16 mouse cellular contexts compared by ENCODE assay signal in the genomic region with DNA sequence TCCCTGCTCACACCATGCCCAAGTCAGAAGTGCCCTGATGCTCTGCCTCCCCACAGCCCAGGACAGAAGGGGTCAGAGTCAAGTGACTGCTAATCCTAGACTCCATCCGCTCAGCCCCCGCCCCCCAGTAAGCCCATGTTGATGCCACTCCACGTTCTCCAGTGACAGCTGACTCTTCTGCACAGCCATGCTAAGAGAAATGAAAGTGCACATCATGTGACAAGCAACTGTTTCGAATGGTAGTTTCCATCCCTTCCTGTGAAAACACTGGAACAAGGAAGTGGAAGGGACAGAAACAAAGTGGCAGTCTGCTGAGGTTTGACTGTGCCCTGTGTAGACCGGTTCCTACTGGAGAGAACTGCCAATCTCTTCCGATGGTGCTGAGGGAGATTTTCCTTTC. TPM values are rescaled to one million over a fixed set of nuclear protein-coding genes. Genes with fewer than 3 reads are reported as not detected.
DNase-seq lines count a peak whose midpoint lies in the region; ATAC-seq and TF ChIP-seq lines count a peak whose summit lies in the region.
"Had no signal": no experiment of that assay in that cellular context is flagged by ENCODE, and none has a peak within 500 bp of the region (broad histone marks: within the 10 kb centered on the region; RNA-seq: fewer than 3 reads in every experiment).

No protein-coding gene starts in this region.

- H3K79me2 ChIP-seq in heart, adult 2 months (replicated peaks; ENCODE audit: control insufficient read depth, insufficient read depth, low read length): no peaks in the 10 kb centered on the region
- H3K79me2 ChIP-seq in liver, adult 2 months (ENCODE audit: control insufficient read depth, insufficient read depth, low read length): no peaks in the 10 kb centered on the region

- H3K4me3 ChIP-seq in heart, embryonic 16.5 days (ENCODE audit: low read length): no peak overlapping the region
- H3K4me3 ChIP-seq in heart, adult 2 months: no peak overlapping the region
- H3K4me3 ChIP-seq in liver, adult 2 months (ENCODE audit: insufficient read depth, low read depth, low read length): no peak overlapping the region
- H3K4me3 ChIP-seq: embryonic facial prominence, embryonic 15.5 days; forebrain, embryonic 13.5 days; limb, embryonic 15.5 days had no signal

- H3K4me2 ChIP-seq in heart, embryonic 16.5 days (ENCODE audit: low read depth, low read length): no peak overlapping the region
- H3K4me2 ChIP-seq: embryonic facial prominence, embryonic 15.5 days; forebrain, embryonic 13.5 days; limb, embryonic 15.5 days had no signal

- no peak overlapping the region for H3K9ac ChIP-seq in heart, embryonic 16.5 days (ENCODE audit: low read length)
- H3K9ac ChIP-seq in heart, adult 2 months (ENCODE audit: low read depth, low read length): no peak overlapping the region
- no peak overlapping the region for H3K9ac ChIP-seq in liver, adult 2 months (ENCODE audit: low read depth, low read length)
- H3K9ac ChIP-seq: embryonic facial prominence, embryonic 15.5 days; forebrain, embryonic 13.5 days; limb, embryonic 15.5 days had no signal

- no peak for TF ChIP-seq EP300 in heart, adult 2 months (IDR thresholded peaks at IDR 0.05; ENCODE audit: insufficient read depth, low read depth, low read length)

- DNase-seq in heart, adult 2 months: no peak
- DNase-seq in liver, adult 2 months (ENCODE audit: extremely low read depth, low read depth, low spot score): peak; percentile 38
- DNase-seq in liver: no peak
- DNase-seq in brain, embryonic 14.5 days (ENCODE audit: low read depth): peak; percentile 2
- DNase-seq in right cerebral cortex, adult 2 months (ENCODE audit: low spot score in 2 of 2): no peak
- DNase-seq: cerebellum, postnatal 14 days; gastrocnemius, postnatal 10 days; kidney, postnatal 10 days; right cerebral cortex, postnatal 25 days; thymus, postnatal 14 days had no signal

- 0 out of 2 replicates have a peak, but pooled peaks cover 3% of the 10 kb centered on the region for H3K4me1 ChIP-seq in heart, embryonic 16.5 days (ENCODE audit: control insufficient read depth, insufficient read depth, low read length)
- no peaks in the 10 kb centered on the region; the same call in 1 of the 2 replicates for H3K4me1 ChIP-seq in heart, adult 2 months (ENCODE audit: control insufficient read depth, insufficient read depth, low read length)
- no peaks in the 10 kb centered on the region for H3K4me1 ChIP-seq in liver, adult 2 months (ENCODE audit: control insufficient read depth, insufficient read depth, low read length)
- H3K4me1 ChIP-seq: embryonic facial prominence, embryonic 15.5 days; limb, embryonic 15.5 days had no signal

- H3K27ac ChIP-seq in heart, embryonic 16.5 days (ENCODE audit: low read length): no peak overlapping the region
- no peak overlapping the region for H3K27ac ChIP-seq in heart, adult 2 months
- no peak overlapping the region for H3K27ac ChIP-seq in liver, adult 2 months (replicated peaks; ENCODE audit: insufficient read depth, low read depth, low read length)
- H3K27ac ChIP-seq: embryonic facial prominence, embryonic 15.5 days; forebrain, embryonic 13.5 days; limb, embryonic 15.5 days had no signal

- intact Hi-C loops in heart, adult 2 months (cut with DNase I): no loop called here

- peak; percentile 23; the same call in 1 of the 2 replicates for ATAC-seq in heart, embryonic 16.5 days (replicated peaks; ENCODE audit: extremely low read depth, insufficient read depth, low FRiP score)
- ATAC-seq in megakaryocyte progenitor cell, adult 5-6 weeks (replicated peaks; ENCODE audit: poor library complexity): peak; percentile 54
- no peak for ATAC-seq in megakaryocyte-erythroid progenitor cell, adult 5-6 weeks (replicated peaks; ENCODE audit: low FRiP score, low TSS enrichment, poor library complexity, severe bottlenecking)

- H3K36me3 ChIP-seq in heart, embryonic 16.5 days (ENCODE audit: control insufficient read depth, insufficient read depth): peaks cover 7% of the 10 kb centered on the region
- no peaks in the 10 kb centered on the region for H3K36me3 ChIP-seq in heart, adult 2 months (ENCODE audit: control insufficient read depth, insufficient read depth, low read length)
- H3K36me3 ChIP-seq in liver, adult 2 months (ENCODE audit: control insufficient read depth, insufficient read depth, low read length): no peaks in the 10 kb centered on the region
- H3K36me3 ChIP-seq: embryonic facial prominence, embryonic 15.5 days had no signal

- TF ChIP-seq POLR2A in heart, adult 2 months (IDR thresholded peaks at IDR 0.05; ENCODE audit: insufficient read depth, low read depth, low read length): no peak
- no peak for TF ChIP-seq POLR2A in liver, adult 2 months (IDR thresholded peaks at IDR 0.05; ENCODE audit: extremely low read depth, insufficient read depth, low read length)
- no peak for TF ChIP-seq POLR2A in brain, embryonic 14.5 days (IDR thresholded peaks at IDR 0.05; ENCODE audit: borderline replicate concordance, extremely low read depth, insufficient read depth, insufficient read length, poor library complexity, severe bottlenecking)

- peaks cover 8% of the 10 kb centered on the region; the same call in 1 of the 2 replicates for H3K9me3 ChIP-seq in heart, embryonic 16.5 days (replicated peaks; ENCODE audit: control insufficient read depth, low read length)
- H3K9me3 ChIP-seq: embryonic facial prominence, embryonic 15.5 days; forebrain, embryonic 13.5 days; limb, embryonic 15.5 days had no signal

- H3K27me3 ChIP-seq in heart, embryonic 16.5 days (ENCODE audit: control insufficient read depth, insufficient read depth, low read length): no peaks in the 10 kb centered on the region
- no peaks in the 10 kb centered on the region for H3K27me3 ChIP-seq in heart, adult 2 months (ENCODE audit: control insufficient read depth, insufficient read depth, low read length)
- H3K27me3 ChIP-seq in liver, adult 2 months (ENCODE audit: control insufficient read depth, insufficient read depth, low read length): 0 out of 2 replicates have a peak, but pooled peaks cover 2% of the 10 kb centered on the region
- H3K27me3 ChIP-seq: embryonic facial prominence, embryonic 15.5 days; forebrain, embryonic 13.5 days; limb, embryonic 15.5 days had no signal

- TF ChIP-seq CTCF in heart, adult 2 months (IDR thresholded peaks at IDR 0.05): no peak
- no peak for TF ChIP-seq CTCF in liver, adult 2 months (IDR thresholded peaks at IDR 0.05; ENCODE audit: low read depth, low read length)
- no peak for TF ChIP-seq CTCF in brain, embryonic 14.5 days (IDR thresholded peaks at IDR 0.05; ENCODE audit: borderline replicate concordance, extremely low read depth, insufficient read depth, insufficient read length)

- 63% methylated on average over 6 of the region's 6 CpGs for WGBS in heart, embryonic 16.5 days
- WGBS in heart, adult 2 months: 61% methylated on average over 6 of the region's 6 CpGs
- WGBS in liver, adult 2 months: 77% methylated on average over 6 of the region's 6 CpGs

RNA-seq across cellular contexts. Expression of gene Wdr41, which starts 56.8 kb away (rescaled TPM):
- 19.0 and 19.7 TPM in 2 replicates for polyA plus RNA-seq in heart, embryonic 16.5 days (2015; fragmentation: Nextera tagmentation; extraction: Ambion mirVana)
- 10 to 100 TPM; 16.7 to 18.3 TPM for total RNA-seq in heart, adult 2 months (2021)
- polyA plus RNA-seq in heart, adult 2 months (2012; rRNA removed): 12.4 and 21.9 TPM in 2 replicates
- 8.9 and 10.1 TPM in 2 replicates for total RNA-seq in liver, adult 2 months (2014; rRNA removed)
- polyA plus RNA-seq in liver, adult 2 months (2012; rRNA removed): 5.0 and 6.1 TPM in 2 replicates
- polyA plus RNA-seq in brain, embryonic 14.5 days (2012; rRNA removed): 19.4 and 22.9 TPM in 2 replicates
- 27.7 and 29.0 TPM in 2 replicates for total RNA-seq in megakaryocyte progenitor cell, adult 5-6 weeks (2015)
- 19.1 and 19.4 TPM in 2 replicates for total RNA-seq in megakaryocyte progenitor cell, adult 5-6 weeks (2017)
- 18.2 and 20.8 TPM in 2 replicates for total RNA-seq in megakaryocyte-erythroid progenitor cell, adult 5-6 weeks (2014; fragmentation: Nextera tagmentation)
- total RNA-seq in megakaryocyte-erythroid progenitor cell, adult 5-6 weeks (2017): 8.9 and 12.7 TPM in 2 replicates

Comparison
In these comparisons a context has a peak if more than half of its experiments do, and no peak if none do; other contexts are left out.
1. DNase-seq: peak in liver, adult 2 months (single experiment) and brain, embryonic 14.5 days (single experiment); none in heart, adult 2 months (0 of 2), liver (single experiment) and right cerebral cortex, adult 2 months (0 of 2).